ENCODE assay signal across 10 mouse cellular contexts in genomic region chr12:38130209-38130915, GRCm38 (mm10).
DNase-seq lines count a peak whose midpoint lies in the region; ATAC-seq and TF ChIP-seq lines count a peak whose summit lies in the region.
"Had no signal": no experiment of that assay in that cellular context is flagged by ENCODE, and none has a peak within 500 bp of the region (broad histone marks: within the 10 kb centered on the region; RNA-seq: fewer than 3 reads in every experiment).

No protein-coding gene starts in this region.

- H3K36me3 ChIP-seq in midbrain, embryonic 15.5 days (replicated peaks), result no peaks in the 10 kb centered on the region
- H3K36me3 ChIP-seq: embryonic facial prominence, embryonic 13.5 days had no signal

- no peak overlapping the region for H3K9ac ChIP-seq in midbrain, embryonic 15.5 days
- H3K9ac ChIP-seq: embryonic facial prominence, embryonic 13.5 days had no signal

- H3K9me3 ChIP-seq in midbrain, embryonic 15.5 days, result no peaks in the 10 kb centered on the region
- H3K9me3 ChIP-seq: embryonic facial prominence, embryonic 13.5 days had no signal

- no peaks in the 10 kb centered on the region for H3K27me3 ChIP-seq in midbrain, embryonic 15.5 days (replicated peaks)
- H3K27me3 ChIP-seq: embryonic facial prominence, embryonic 13.5 days had no signal

- H3K4me1 ChIP-seq in midbrain, embryonic 15.5 days, result no peaks in the 10 kb centered on the region
- H3K4me1 ChIP-seq: embryonic facial prominence, embryonic 13.5 days had no signal

- no peak overlapping the region for H3K4me2 ChIP-seq in midbrain, embryonic 15.5 days
- H3K4me2 ChIP-seq: embryonic facial prominence, embryonic 13.5 days had no signal

- ATAC-seq in cerebellum, adult (ENCODE audit: insufficient number of reproducible peaks, low FRiP score, low TSS enrichment), result no peak
- peak; percentile 77 for ATAC-seq in CD4-positive, CD25-positive, alpha-beta regulatory T cell, adult 4 months
- ATAC-seq in common myeloid progenitor, adult 5-6 weeks (replicated peaks; ENCODE audit: low read depth, poor library complexity, severe bottlenecking), result peak; percentile 71
- ATAC-seq in midbrain, embryonic 15.5 days (replicated peaks), result 0 out of 2 replicates have a peak, but pooled peaks have one; percentile 39

- TF ChIP-seq CTCF in layer of hippocampus, adult 2 months (conservative IDR thresholded peaks at IDR 0.05), result peak; percentile 92

- WGBS in midbrain, embryonic 15.5 days, result 65% methylated on average over 9 of the region's 9 CpGs

- H3K27ac ChIP-seq in layer of hippocampus, adult 2 months, result no peak overlapping the region
- H3K27ac ChIP-seq in midbrain, embryonic 15.5 days, result no peak overlapping the region
- H3K27ac ChIP-seq: embryonic facial prominence, embryonic 13.5 days had no signal

- no peak overlapping the region for H3K4me3 ChIP-seq in layer of hippocampus, adult 2 months
- H3K4me3 ChIP-seq in midbrain, embryonic 15.5 days, result no peak overlapping the region
- H3K4me3 ChIP-seq: embryonic facial prominence, embryonic 13.5 days; myocyte had no signal

- peak; percentile 8 for DNase-seq in cerebellum, adult 11 months
- peak; percentile 13 to 57 for DNase-seq in layer of hippocampus, adult 2 months (ENCODE audit: low spot score in 2 of 2)
- DNase-seq in layer of hippocampus, adult 8-10 months (ENCODE audit: low spot score in 2 of 2), result no peak
- DNase-seq in gastrocnemius, adult 8-10 months (ENCODE audit: low spot score in 2 of 2), result no peak

Comparison
In these comparisons a context has a peak if more than half of its experiments do, and no peak if none do; other contexts are left out.
1. DNase-seq: peak in cerebellum, adult 11 months (single experiment) and layer of hippocampus, adult 2 months (2 of 2); none in layer of hippocampus, adult 8-10 months (0 of 2) and gastrocnemius, adult 8-10 months (0 of 2).